Mouse (Mus musculus): ENCODE measurements around the gene Acad11.

Acad11 gene

GRCm38 (mm10) chr9:104085730-104086429, 22.7 kb downstream of the Acad11 start:
- no peak for DNase-seq

GRCm38 (mm10) chr9:104088555-104088954, 25.4 kb downstream of the Acad11 start:
- no peak for DNase-seq

- DNase-seq: no peak
Measured at GRCm38 (mm10) chr9:104092945-104093344, 29.8 kb downstream of the Acad11 start.

- no peak for DNase-seq
Measured at GRCm38 (mm10) chr9:104098256-104098655, 35.1 kb downstream of the Acad11 start.

- no peak for DNase-seq
Measured at GRCm38 (mm10) chr9:104099060-104099459, 35.9 kb downstream of the Acad11 start.

- no peak for DNase-seq
Measured at GRCm38 (mm10) chr9:104100822-104101221, 37.6 kb downstream of the Acad11 start.

GRCm38 (mm10) chr9:104101458-104101857, 38.3 kb downstream of the Acad11 start:
- DNase-seq: no peak

- no peak for DNase-seq
Measured at GRCm38 (mm10) chr9:104102301-104102700, 39.1 kb downstream of the Acad11 start.

GRCm38 (mm10) chr9:104102901-104103300, 39.7 kb downstream of the Acad11 start:
- no peak for DNase-seq

GRCm38 (mm10) chr9:104104986-104105385, 41.8 kb downstream of the Acad11 start:
- no peak for DNase-seq

- DNase-seq: no peak
Measured at GRCm38 (mm10) chr9:104106930-104107329, 43.8 kb downstream of the Acad11 start.

- DNase-seq: no peak
Measured at GRCm38 (mm10) chr9:104107482-104107881, 44.3 kb downstream of the Acad11 start.

GRCm38 (mm10) chr9:104108571-104109143, 45.5 kb downstream of the Acad11 start:
- DNase-seq: no peak

- no peak for DNase-seq
Measured at GRCm38 (mm10) chr9:104109151-104109550, 46.0 kb downstream of the Acad11 start.

GRCm38 (mm10) chr9:104123101-104123500, 59.9 kb downstream of the Acad11 start:
- no peak for DNase-seq

- DNase-seq: no peak
Measured at GRCm38 (mm10) chr9:104123622-104124021, 60.4 kb downstream of the Acad11 start.

- DNase-seq: no peak
Measured at GRCm38 (mm10) chr9:104126833-104127232, 63.7 kb downstream of the Acad11 start, which contains the start of gene Ackr4. Gene Ackr4, minus strand, starts transcription at chr9:104126933.

GRCm38 (mm10) chr9:104128110-104128509, 64.9 kb downstream of the Acad11 start:
- no peak for DNase-seq

- DNase-seq: no peak
Measured at GRCm38 (mm10) chr9:104130141-104130755, 67.1 kb downstream of the Acad11 start.

- no peak for DNase-seq
Measured at GRCm38 (mm10) chr9:104140351-104140750, 77.2 kb downstream of the Acad11 start.

- no peak for DNase-seq
Measured at GRCm38 (mm10) chr9:104142805-104143204, 79.6 kb downstream of the Acad11 start.

- DNase-seq: no peak
Measured at GRCm38 (mm10) chr9:104144314-104144996, 81.3 kb downstream of the Acad11 start.

GRCm38 (mm10) chr9:104146683-104147082, 83.5 kb downstream of the Acad11 start:
- DNase-seq: no peak

GRCm38 (mm10) chr9:104148969-104149368, 85.8 kb downstream of the Acad11 start:
- no peak for DNase-seq

Measured in cerebellum, adult 11 months (tissue).